Mouse (Mus musculus) heart, adult 2 months (tissue): ENCODE measurements around the gene Slc16a2.

ENCODE experiments used
- CTCF ChIP-seq: fragments of 200-600 bp; IDR thresholded peaks from 2 replicates; pipeline ENCODE4 v1.8.1; 2022; ENCODE audit warnings: antibody characterized with exemption, mild to moderate bottlenecking, moderate library complexity
- EP300 ChIP-seq: fragments of 200-500 bp; IDR thresholded peaks from 2 replicates; pipeline ENCODE4 v1.6.1; 2011; ENCODE audit warnings: low read depth, low read length, control low read depth; ENCODE audit not compliant: insufficient read depth
- POLR2A ChIP-seq: fragments of 200-500 bp; IDR thresholded peaks from 2 replicates; pipeline ENCODE4 v1.6.1; 2011; ENCODE audit warnings: mild to moderate bottlenecking, low read depth, low read length, control low read depth; ENCODE audit not compliant: insufficient read depth

GRCm38 (mm10) chrX:103673761-103674160 is 148.0 kb downstream of the Slc16a2 start:
- TF ChIP-seq CTCF (no peak), POLR2A (no peak), EP300 (no peak)
